Mouse (Mus musculus): ENCODE measurements at regions not wholly inside any gene's neighbourhood (a gene's known extent, or its start where the extent isn't known, plus 50 kb on each side); places are given as distances from the start of the nearest gene placed in this dataset.

GRCm38 (mm10) chr13:90563183-90563840, 341.8 kb downstream of the Atp6ap1l start:
- no peak for TF ChIP-seq CTCF (IDR thresholded peaks at IDR 0.05; ENCODE audit: borderline replicate concordance, insufficient read depth, low read length)
- no peak for TF ChIP-seq POLR2A (IDR thresholded peaks at IDR 0.05; ENCODE audit: low read depth, low read length)

All from embryonic fibroblast, embryonic 13.5 days (primary cell).